Mouse (Mus musculus) forebrain, embryonic 11.5 days (tissue): ENCODE measurements around the gene Snrpd3. TPM values are rescaled to one million over a fixed set of nuclear protein-coding genes. Genes with fewer than 3 reads are reported as not detected.
"Not testable (repeated sequence)": the region's sequence is repeated elsewhere in the genome, so short reads cannot be mapped to it uniquely, and the experiment has no call there.

ENCODE experiments used
- ATAC-seq: fragments of 200-750 bp; cut with Nextera tagmentation; replicated peaks from 2 replicates; pipeline ENCODE4 v1.8.0; 2017; ENCODE audit warnings: moderate TSS enrichment; ENCODE audit not compliant: low FRiP score
- DNase-seq: peaks from one replicate; pipeline ENCODE4 v3.0.0-alpha.2; 2017; ENCODE audit warnings: low spot score
- H3K27ac ChIP-seq: fragments of 300-500 bp; sonication (generic); 2 replicates; pipeline ENCODE4 v1.5.1; 2014; ENCODE audit warnings: low read depth, low read length
- H3K27me3 ChIP-seq: fragments of 300-500 bp; sonication (generic); 2 replicates; pipeline ENCODE4 v1.6.1; 2014; ENCODE audit warnings: mild to moderate bottlenecking, low read length, mixed read lengths; ENCODE audit not compliant: control insufficient read depth, insufficient read depth
- H3K36me3 ChIP-seq: fragments of 300-500 bp; sonication (generic); 2 replicates; pipeline ENCODE4 v1.6.1; 2014; ENCODE audit warnings: mild to moderate bottlenecking, low read length, moderate library complexity, mixed read lengths; ENCODE audit not compliant: control insufficient read depth, insufficient read depth
- H3K4me1 ChIP-seq: fragments of 300-500 bp; sonication (generic); replicated peaks from 2 replicates; pipeline ENCODE4 v1.6.1; 2014; ENCODE audit warnings: low read length, mixed read lengths; ENCODE audit not compliant: control insufficient read depth, insufficient read depth
- H3K4me2 ChIP-seq: fragments of 300-500 bp; sonication (generic); 2 replicates; pipeline ENCODE4 v1.6.1; 2014; ENCODE audit warnings: low read depth, mild to moderate bottlenecking, low read length, moderate library complexity, mixed read lengths; ENCODE audit not compliant: severe bottlenecking
- H3K4me3 ChIP-seq: fragments of 300-500 bp; sonication (generic); 2 replicates; pipeline ENCODE4 v1.5.1; 2014; ENCODE audit warnings: low read depth, low read length
- H3K9ac ChIP-seq: fragments of 300-500 bp; sonication (generic); 2 replicates; pipeline ENCODE4 v1.6.1; 2014; ENCODE audit warnings: low read length
- H3K9me3 ChIP-seq: fragments of 300-500 bp; sonication (generic); 2 replicates; pipeline ENCODE4 v1.6.1; 2016; ENCODE audit warnings: low read length, mixed read lengths; ENCODE audit not compliant: control insufficient read depth
- WGBS: fragments of 180-500 bp; shearing (Covaris S2); extraction: QIAGEN DNeasy Blood & Tissue Kit; methylation state at CpG from one replicate; pipeline ENCODE4 v1.1.7; 2014; 5-methylcytosine and 5-hydroxymethylcytosine counted together
- polyA plus RNA-seq: library from polyadenylated mRNA; unstranded; fragments of >200 nt; fragmentation: Nextera tagmentation; extraction: Ambion mirVana; gene quantifications from 2 replicates; pipeline ENCODE4 v1.2.1, GENCODE M21; 2014

The Snrpd3 gene
- polyA plus RNA-seq, 1 experiment from 2014 or later = 261 TPM

DNA sequence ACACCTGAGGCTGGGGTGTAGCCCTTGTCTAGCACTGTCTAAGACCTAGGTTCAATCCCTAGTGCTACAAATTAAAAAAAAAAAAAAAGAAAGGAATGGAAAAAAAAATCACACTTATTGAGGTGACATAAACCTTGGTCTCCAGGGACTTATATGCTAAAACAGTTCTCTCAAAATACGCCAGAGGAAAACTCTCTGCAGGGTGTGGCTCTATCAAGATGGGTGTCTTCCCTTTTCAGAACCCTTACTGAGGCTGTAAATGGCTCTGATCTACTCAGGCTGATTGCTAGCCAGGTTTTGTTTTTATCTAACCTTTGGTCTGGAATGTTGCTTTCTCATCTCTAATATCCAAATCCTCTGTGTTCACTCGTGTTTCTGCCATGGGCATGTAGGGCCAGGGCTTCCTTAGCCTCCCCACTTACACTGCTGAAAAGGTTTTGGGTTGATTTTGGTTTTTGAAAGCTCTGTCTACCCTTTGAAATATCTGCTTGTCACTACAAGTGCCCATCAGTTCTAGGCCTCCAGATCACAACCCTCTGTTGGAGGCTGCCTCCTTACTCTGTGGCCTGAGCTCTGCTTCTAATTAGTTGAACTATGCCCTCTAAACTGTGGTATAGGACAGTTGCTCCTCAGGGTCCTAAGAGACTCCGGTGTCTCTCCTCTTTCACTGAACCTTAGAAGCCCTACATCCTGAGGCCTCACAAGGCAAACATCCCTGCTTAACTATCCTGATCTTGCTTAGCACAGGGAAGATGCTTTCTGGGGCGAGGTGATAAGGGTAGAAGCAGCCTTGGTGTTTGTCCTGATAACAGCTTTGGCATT, 1.9 kb upstream of the Snrpd3 start:
- Histone ChIP-seq H3K9me3 (no peaks in the 10 kb centered on the region), H3K4me1 (peaks cover 12% of the 10 kb centered on the region), H3K27me3 (no peaks in the 10 kb centered on the region), H3K4me2 (peak overlapping the region; percentile 86; the same call in 1 of the 2 replicates), H3K36me3 (no peaks in the 10 kb centered on the region; the same call in 1 of the 2 replicates), H3K9ac (no peak overlapping the region), H3K4me3 (no peak overlapping the region), H3K27ac (no peak overlapping the region)
- 77% methylated on average over 4 of the region's 4 CpGs for WGBS
- no peak for ATAC-seq
- DNase-seq = no peak

DNA sequence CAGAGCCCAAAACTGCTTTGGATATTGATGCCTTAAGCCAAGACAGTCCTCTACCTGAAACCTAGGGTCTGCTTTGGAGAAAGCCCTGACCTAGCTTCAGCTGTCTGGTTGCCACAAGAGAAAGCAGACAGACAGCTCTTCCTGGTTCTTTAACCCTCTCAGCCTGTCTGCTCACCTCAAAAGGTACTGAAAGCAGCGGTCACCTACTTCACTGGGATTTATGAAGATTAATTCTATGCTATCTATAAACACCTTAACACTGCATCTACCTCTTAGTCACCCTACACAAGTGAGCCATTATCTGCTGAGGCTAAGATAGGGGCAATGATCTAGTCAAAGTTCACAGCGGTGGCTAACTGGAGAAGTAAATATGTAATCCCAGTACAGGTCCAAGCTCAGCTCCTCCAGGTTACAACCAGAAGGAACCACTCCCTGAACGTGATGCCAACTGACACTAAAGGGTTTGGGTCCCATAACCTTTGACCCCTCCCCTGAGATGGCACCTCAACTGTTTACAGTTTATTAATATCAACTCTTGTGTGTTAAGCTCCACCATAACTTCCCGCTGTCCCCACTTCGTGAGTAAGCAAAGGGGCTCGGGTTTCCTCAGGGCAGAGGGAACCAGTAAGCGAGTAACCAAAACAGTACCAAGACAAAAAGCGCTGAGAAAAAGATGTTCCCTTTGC, 1.2 kb upstream of the Snrpd3 start:
- DNase-seq (no peak), ATAC-seq (no peak)
- Histone ChIP-seq H3K9me3 (no peaks in the 10 kb centered on the region), H3K27me3 (no peaks in the 10 kb centered on the region), H3K4me2 (peak overlapping the region; percentile 86), H3K4me3 (peak overlapping the region; percentile 87), H3K4me1 (peaks cover 12% of the 10 kb centered on the region), H3K9ac (peak overlapping the region; percentile 88), H3K27ac (no peak overlapping the region; the same call in 1 of the 2 replicates), H3K36me3 (no peaks in the 10 kb centered on the region; the same call in 1 of the 2 replicates)
- 26% methylated on average over 8 of the region's 8 CpGs for WGBS

DNA sequence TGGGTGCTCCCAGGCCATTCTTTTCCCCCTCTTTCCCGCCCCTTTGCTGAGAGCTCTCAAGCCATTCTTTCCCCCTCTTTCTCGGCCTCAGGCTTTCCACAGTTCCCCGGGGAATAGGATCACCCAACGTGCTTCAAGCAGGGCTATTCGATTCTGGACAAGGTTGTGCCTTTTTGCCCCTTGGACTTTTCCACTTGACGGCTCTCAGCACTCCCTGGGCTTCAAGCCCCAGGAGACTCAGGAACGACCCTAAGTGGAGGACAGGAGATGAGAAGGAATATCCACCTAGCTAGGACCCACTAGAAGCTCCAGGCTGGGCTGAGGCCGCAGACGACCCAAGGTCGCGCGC, 653 bp upstream of the Snrpd3 start:
- 1% methylated on average over 12 of the region's 12 CpGs for WGBS
- Histone ChIP-seq H3K9ac (peak overlapping the region; percentile 88), H3K4me3 (peak overlapping the region; percentile 87), H3K4me1 (peaks cover 12% of the 10 kb centered on the region), H3K27ac (peak overlapping the region; percentile 97), H3K36me3 (no peaks in the 10 kb centered on the region; the same call in 1 of the 2 replicates), H3K9me3 (no peaks in the 10 kb centered on the region), H3K27me3 (no peaks in the 10 kb centered on the region), H3K4me2 (peak overlapping the region; percentile 86)
- no peak for DNase-seq
- no peak for ATAC-seq

DNA sequence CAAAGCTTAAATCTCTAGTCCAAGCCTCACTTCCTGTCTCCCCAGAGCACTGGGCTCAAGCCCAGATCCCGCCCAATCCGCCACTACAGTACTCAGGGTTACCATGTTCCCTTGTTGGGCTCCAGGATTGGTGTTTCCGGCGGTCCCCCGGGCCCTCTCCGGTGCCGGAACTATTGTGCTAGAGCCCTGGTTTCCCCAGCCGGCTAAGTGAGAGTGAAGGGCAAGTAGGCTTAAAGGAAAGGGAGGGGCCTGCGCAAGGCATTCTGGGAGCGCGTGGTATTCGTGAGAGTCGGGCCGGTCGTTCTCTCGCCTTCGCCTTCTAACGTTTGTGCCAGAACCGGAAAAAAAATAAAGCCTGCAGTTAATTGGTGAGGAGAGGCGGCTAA, 400 bp downstream of the Snrpd3 start, which contains the start of gene Gucd1:
TSS of gene Gucd1 (minus strand) at position 215 of the 386 bp plus-strand sequence.
- H3K27me3 ChIP-seq = no peaks in the 10 kb centered on the region

DNA sequence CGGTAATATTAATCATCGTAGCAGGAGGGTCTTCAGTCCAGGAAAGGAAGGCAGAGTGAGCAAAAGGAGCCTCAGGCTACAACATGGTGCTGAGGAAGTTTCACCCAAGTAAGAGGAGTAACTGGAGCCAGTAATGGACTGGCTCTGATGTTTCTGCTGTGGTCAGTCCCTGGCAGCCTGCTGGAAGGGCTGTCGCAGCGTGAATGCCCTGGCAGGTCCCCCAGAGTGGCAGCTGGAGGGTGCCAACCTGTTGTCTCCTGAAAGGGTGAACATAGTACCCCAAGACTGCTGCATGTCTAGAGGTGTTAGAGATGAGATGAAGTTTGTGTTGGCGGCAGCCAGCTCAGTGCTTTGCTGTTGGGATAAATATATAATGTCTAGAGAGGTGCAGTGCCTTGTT, 3.2 kb downstream of the Snrpd3 start:
- H3K9ac ChIP-seq = no peak overlapping the region
- H3K4me3 ChIP-seq = no peak overlapping the region
- H3K4me1 ChIP-seq = peaks cover 12% of the 10 kb centered on the region
- H3K9me3 ChIP-seq = no peaks in the 10 kb centered on the region
- H3K4me2 ChIP-seq = no peak overlapping the region
- no peaks in the 10 kb centered on the region for H3K27me3 ChIP-seq
- no peaks in the 10 kb centered on the region; the same call in 1 of the 2 replicates for H3K36me3 ChIP-seq
- ATAC-seq (no peak), DNase-seq (no peak)
- no peak overlapping the region for H3K27ac ChIP-seq
- 94% methylated on average over 5 of the region's 5 CpGs for WGBS

More for the DNA sequence above, 400 bp downstream of the Snrpd3 start, which contains the start of gene Gucd1:
- ATAC-seq (peak; percentile 89), DNase-seq (peak; percentile 97)
- H3K9ac ChIP-seq = peak within 1 kb of the TSS; percentile 89
- under 1% methylated on average over 20 of the region's 20 CpGs for WGBS
- peak within 1 kb of the TSS; percentile 87 for H3K4me3 ChIP-seq
- H3K27ac ChIP-seq = peak within 1 kb of the TSS; percentile 97
- H3K36me3 ChIP-seq = no peaks in the 10 kb centered on the region; the same call in 1 of the 2 replicates
- H3K9me3 ChIP-seq = no peaks in the 10 kb centered on the region
- H3K4me2 ChIP-seq = peak within 1 kb of the TSS; percentile 86
- H3K4me1 ChIP-seq = peaks cover 12% of the 10 kb centered on the region

DNA sequence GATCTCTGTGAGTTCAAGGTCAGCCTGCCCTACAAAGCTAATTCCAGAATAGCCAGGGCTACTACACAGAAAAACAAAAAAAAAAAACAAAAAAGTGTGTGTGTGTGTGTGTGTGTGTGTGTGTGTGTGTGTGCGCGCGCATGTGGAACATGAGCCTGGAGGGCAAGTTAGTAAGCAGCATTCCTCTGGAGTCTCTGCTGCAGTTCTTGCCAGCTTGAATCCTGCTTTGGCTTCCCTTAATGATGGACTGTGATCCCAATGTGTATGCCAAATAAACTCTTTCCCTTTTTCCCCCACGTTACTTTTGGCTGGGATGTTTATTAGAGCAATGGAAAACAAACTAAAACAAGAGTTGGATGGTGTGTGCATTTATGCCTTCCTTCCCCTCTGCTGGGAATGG, 4.3 kb downstream of the Snrpd3 start:
- no peak overlapping the region for H3K27ac ChIP-seq
- H3K4me1 ChIP-seq = peaks cover 8% of the 10 kb centered on the region; the same call in 1 of the 2 replicates
- no peak overlapping the region for H3K9ac ChIP-seq
- H3K4me2 ChIP-seq = no peak overlapping the region
- DNase-seq (no peak), ATAC-seq (no peak)
- WGBS = 99% methylated on average over 4 of the region's 4 CpGs
- H3K27me3 ChIP-seq = no peaks in the 10 kb centered on the region
- no peaks in the 10 kb centered on the region for H3K9me3 ChIP-seq
- H3K36me3 ChIP-seq = peaks cover 3% of the 10 kb centered on the region; the same call in 1 of the 2 replicates
- H3K4me3 ChIP-seq = no peak overlapping the region

DNA sequence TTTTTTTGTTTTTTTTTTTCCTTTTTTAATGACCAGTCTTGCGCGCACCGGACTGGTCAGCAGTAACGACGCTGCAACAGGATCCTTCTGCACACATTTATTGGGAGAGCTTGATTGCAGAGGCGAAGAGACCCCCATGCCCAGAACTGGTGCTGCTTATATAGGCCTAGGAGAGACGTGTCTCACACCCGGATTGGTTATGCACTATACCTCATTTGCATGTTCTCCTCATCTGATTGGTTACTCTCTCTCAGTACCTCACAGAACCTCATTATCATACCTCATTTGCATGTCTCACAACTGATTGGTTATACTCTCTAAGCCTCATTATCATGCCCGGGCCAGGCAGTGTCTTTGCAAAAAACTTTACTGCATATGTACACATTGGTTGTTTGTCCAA, 8.1 kb downstream of the Snrpd3 start:
- H3K4me2 ChIP-seq, H3K27ac ChIP-seq, H3K4me1 ChIP-seq, ATAC-seq, H3K36me3 ChIP-seq, H3K9me3 ChIP-seq, DNase-seq, H3K27me3 ChIP-seq, H3K4me3 ChIP-seq, H3K9ac ChIP-seq: not testable (repeated sequence)
- WGBS = 95% methylated on average over 9 of the region's 9 CpGs

DNA sequence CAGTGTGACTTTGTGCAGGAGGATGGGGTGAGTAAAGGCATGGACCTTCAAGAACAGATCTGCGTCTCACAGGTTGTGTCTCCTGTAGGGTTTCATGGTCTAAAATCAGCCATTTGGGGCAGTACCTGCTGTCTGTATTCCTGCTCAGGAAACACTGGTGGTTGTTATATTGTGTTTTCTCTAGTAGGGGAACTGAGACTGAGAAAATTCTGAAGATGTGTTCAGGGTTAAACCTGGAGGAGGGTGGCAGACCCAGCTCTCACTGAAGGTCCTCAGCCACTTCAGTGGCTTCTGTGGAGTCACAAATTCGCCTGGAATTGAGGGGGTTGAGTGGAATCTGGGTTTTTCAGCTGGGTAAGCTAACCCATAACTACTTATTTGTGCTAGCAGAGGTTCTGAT, 13.0 kb downstream of the Snrpd3 start:
- peaks cover 7% of the 10 kb centered on the region; the same call in 1 of the 2 replicates for H3K36me3 ChIP-seq

More for the DNA sequence above, 13.0 kb downstream of the Snrpd3 start:
- no peak for ATAC-seq
- WGBS = 89% methylated on average over 2 of the region's 2 CpGs
- Histone ChIP-seq H3K27ac (no peak overlapping the region), H3K27me3 (no peaks in the 10 kb centered on the region), H3K9ac (no peak overlapping the region), H3K4me3 (no peak overlapping the region), H3K4me1 (no peaks in the 10 kb centered on the region), H3K9me3 (no peaks in the 10 kb centered on the region), H3K4me2 (no peak overlapping the region)
- DNase-seq = no peak
